Mouse (Mus musculus) urinary bladder, adult 2 months (tissue): Measurements from ENCODE around the gene H2-DMa. TPM values are rescaled to one million over a fixed set of nuclear protein-coding genes. Genes with fewer than 3 reads are reported as not detected.

ENCODE experiments used
- DNase-seq: peaks from one replicate; pipeline ENCODE4 v3.0.0; 2022; ENCODE audit warnings: low spot score
- polyA plus RNA-seq: library from polyadenylated mRNA; depleted of rRNA; stranded (reverse); fragments of >200 nt; gene quantifications from 2 replicates; pipeline ENCODE4 v1.2.3, GENCODE M21; 2012

The H2-DMa gene
- polyA plus RNA-seq, 1 experiment, result 30.0 TPM

GRCm38 (mm10) chr17:34104804-34105203 is 14.5 kb upstream of the H2-DMa start:
- no peak for DNase-seq

- DNase-seq, result no peak
Observed at GRCm38 (mm10) chr17:34106555-34106954, 12.8 kb upstream of the H2-DMa start.

GRCm38 (mm10) chr17:34107109-34107867 is 12.1 kb upstream of the H2-DMa start:
- DNase-seq, result no peak

- no peak for DNase-seq
Observed at GRCm38 (mm10) chr17:34108460-34108859, 10.9 kb upstream of the H2-DMa start.

- no peak for DNase-seq
Observed at GRCm38 (mm10) chr17:34109038-34109805, 10.1 kb upstream of the H2-DMa start.

GRCm38 (mm10) chr17:34109806-34110195 is 9.5 kb upstream of the H2-DMa start:
- no peak for DNase-seq

GRCm38 (mm10) chr17:34110309-34110708 is 9.0 kb upstream of the H2-DMa start:
- no peak for DNase-seq

GRCm38 (mm10) chr17:34114114-34114513 is 5.2 kb upstream of the H2-DMa start:
- DNase-seq, result no peak

- DNase-seq, result no peak
Observed at GRCm38 (mm10) chr17:34116736-34117370, 2.5 kb upstream of the H2-DMa start.

GRCm38 (mm10) chr17:34117421-34118112 is 1.8 kb upstream of the H2-DMa start:
- no peak for DNase-seq

- DNase-seq, result peak; percentile 38
Observed at GRCm38 (mm10) chr17:34118113-34118872, 1.0 kb upstream of the H2-DMa start.

GRCm38 (mm10) chr17:34118873-34119248 is 480 bp upstream of the H2-DMa start:
- DNase-seq, result no peak

- peak; percentile 74 for DNase-seq
Observed at GRCm38 (mm10) chr17:34120180-34120723, 911 bp downstream of the H2-DMa start.

GRCm38 (mm10) chr17:34120814-34121171 is 1.5 kb downstream of the H2-DMa start:
- peak; percentile 87 for DNase-seq

GRCm38 (mm10) chr17:34121172-34121878 is 2.0 kb downstream of the H2-DMa start:
- peak; percentile 86 for DNase-seq

- DNase-seq, result no peak
Observed at GRCm38 (mm10) chr17:34121879-34122187, 2.5 kb downstream of the H2-DMa start.

GRCm38 (mm10) chr17:34122188-34122984 is 3.0 kb downstream of the H2-DMa start, which contains the start of gene Brd2:
Gene Brd2 (minus strand): TSS chr17:34122634.
- peak; percentile 100 for DNase-seq

GRCm38 (mm10) chr17:34123111-34123510 is 3.8 kb downstream of the H2-DMa start:
- no peak for DNase-seq

- no peak for DNase-seq
Observed at GRCm38 (mm10) chr17:34123518-34123917, 4.2 kb downstream of the H2-DMa start.

- DNase-seq, result no peak
Observed at GRCm38 (mm10) chr17:34124649-34125048, 5.3 kb downstream of the H2-DMa start.
